Mouse (Mus musculus): ENCODE measurements at regions not wholly inside any gene's neighbourhood (a gene's known extent, or its start where the extent isn't known, plus 50 kb on each side); places are given as distances from the start of the nearest gene placed in this dataset.

DNA sequence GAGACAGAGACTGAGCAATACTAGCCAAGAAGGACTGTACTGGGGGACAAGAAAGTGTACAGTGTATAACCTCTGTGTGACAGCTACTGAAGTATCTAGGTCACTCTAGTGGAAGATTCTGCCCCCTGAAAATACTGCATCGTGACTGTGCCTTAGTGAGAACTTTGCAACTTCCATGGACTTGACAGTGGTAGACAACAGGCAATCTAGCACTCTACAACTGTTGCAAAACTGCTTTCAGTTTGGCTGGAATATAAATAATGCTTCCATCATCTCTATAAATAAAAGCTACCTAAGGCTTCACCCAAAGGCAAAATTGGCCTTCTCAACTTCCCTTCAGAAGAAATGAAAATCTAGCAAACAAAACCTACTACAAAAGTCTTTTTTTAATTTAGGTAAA lies 74.6 kb upstream of the Tent5a start:
- TF ChIP-seq GATA1 (IDR thresholded peaks at IDR 0.05; ENCODE audit: borderline replicate concordance, low read length) (no peak), FLI1 (IDR thresholded peaks at IDR 0.05; ENCODE audit: low read length) (no peak)

Data from megakaryocyte, embryonic 14.5 days (primary cell).